Mouse (Mus musculus) left cerebral cortex, adult 2 months (tissue): Measurements from ENCODE around the gene Adam15. TPM values are rescaled to one million over a fixed set of nuclear protein-coding genes. Genes with fewer than 3 reads are reported as not detected.

Experiments
- DNase-seq, 2 experiments: peaks; one replicate each; pipeline ENCODE4 v3.0.0; 2021 to 2022; ENCODE audit warnings: low spot score in 2 of 2, mixed read lengths in 1 of 2; ENCODE audit errors: extremely low spot score in 1 of 2
- H3K27ac ChIP-seq: fragments of 200-600 bp; 2 replicates; pipeline ENCODE4 v1.8.1; 2022
- H3K4me3 ChIP-seq: fragments of 200-600 bp; 2 replicates; pipeline ENCODE4 v1.8.1; 2022
- CTCF ChIP-seq: fragments of 200-600 bp; IDR thresholded peaks from 2 replicates; pipeline ENCODE4 v1.8.1; 2022; ENCODE audit warnings: antibody characterized with exemption, mild to moderate bottlenecking, moderate library complexity
- intact Hi-C: fragments of 180-260 bp; cut with DNase I; formaldehyde crosslinking; loops from one replicate; pipeline ENCODE4 v1.15.1; 2025
- total RNA-seq, 2 experiments: library from RNA; stranded (reverse); gene quantifications; 2 replicates each; pipeline ENCODE4 v1.2.3; 2021

Adam15 gene
- total RNA-seq, 2 experiments from 2014 or later, result 106 to 115 TPM

DNA sequence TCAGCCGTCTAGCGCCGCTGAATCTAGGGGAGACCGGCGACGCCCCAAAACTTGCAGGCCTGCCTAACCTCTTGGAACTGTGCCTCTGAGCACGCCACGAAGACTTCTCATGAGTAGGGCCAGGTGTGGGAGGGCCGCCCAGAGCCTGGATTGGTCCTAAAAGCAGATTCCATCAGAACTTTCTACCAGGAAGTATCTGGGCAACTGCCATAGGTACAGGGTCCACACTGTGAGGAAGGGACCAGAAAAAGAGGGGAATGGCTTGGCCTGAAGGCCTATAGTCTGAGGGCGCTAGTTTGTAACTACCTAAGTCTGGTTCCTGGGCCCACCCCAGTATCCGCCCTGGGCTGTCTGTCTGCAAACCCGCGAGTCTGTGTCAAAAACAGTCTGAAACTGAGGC, 18.2 kb downstream of the Adam15 start:
- Histone ChIP-seq H3K27ac (no peak overlapping the region), H3K4me3 (no peak overlapping the region)
- DNase-seq, result no peak
- intact Hi-C loops, result no loop called here
- no peak for TF ChIP-seq CTCF

DNA sequence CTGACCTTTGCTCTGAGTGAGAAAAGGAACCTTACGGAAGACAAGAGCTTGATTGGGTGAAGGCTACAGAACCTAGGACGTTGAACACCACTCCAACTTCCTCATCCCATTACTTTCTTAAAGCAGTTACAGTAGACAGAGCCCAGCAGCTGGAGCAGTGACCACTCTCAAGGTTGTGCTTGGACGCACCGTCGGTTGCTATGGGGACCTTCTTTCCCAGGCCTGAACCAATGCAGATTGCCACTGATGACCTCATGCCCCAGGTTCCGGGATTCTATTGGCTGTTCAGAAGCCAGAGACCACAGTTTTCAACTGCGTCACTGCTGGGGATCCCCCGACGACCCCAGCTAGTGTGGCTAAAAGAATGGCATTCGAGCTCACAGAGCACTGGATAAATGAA, 18.8 kb downstream of the Adam15 start:
- TF ChIP-seq CTCF, result no peak
- no peak for DNase-seq
- intact Hi-C loops, result no loop called here
- Histone ChIP-seq H3K4me3 (no peak overlapping the region), H3K27ac (no peak overlapping the region)

DNA sequence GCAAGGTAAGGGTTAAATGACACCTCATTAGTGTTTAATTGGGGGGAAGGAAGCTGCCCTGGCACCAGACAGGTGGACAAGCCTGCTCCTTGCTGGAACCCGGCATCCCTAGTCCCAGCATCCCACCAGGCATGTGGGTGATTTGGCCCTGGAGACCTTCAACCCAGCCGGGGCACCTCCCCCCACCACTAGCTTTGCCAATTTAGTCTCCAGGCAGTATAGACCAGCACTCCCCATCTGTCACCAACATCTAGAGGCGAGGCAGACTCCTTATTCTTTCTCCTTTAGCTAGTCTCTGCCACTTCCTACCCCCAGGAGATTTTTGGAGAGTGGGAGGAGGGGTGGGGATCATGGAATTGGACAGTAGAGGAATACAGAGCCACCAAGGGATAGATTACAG, 19.4 kb downstream of the Adam15 start:
- intact Hi-C loops, result no loop called here
- TF ChIP-seq CTCF, result no peak
- DNase-seq, result no peak
- Histone ChIP-seq H3K27ac (no peak overlapping the region), H3K4me3 (no peak overlapping the region)

DNA sequence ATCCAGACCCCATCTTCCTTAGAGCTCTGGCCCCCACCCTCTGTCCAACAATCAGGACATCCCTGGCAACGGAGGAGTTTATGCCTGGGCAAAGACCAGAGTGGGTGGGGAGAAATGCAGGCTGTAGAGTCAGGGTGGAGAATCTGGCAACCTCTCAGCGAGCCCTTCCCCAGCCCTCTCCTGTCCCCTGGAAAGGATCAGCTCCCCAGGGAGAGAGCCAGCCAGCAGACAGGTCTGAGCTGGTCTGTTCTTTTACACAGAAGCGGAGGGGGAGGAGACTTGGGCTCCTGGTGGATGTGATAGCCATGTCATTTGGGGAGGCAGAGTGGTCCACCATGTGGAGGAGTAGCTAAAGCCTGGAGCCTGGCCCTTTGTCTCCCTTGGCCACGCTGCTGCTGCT, 21.2 kb downstream of the Adam15 start:
- TF ChIP-seq CTCF, result no peak
- intact Hi-C loops, result no loop called here
- no peak overlapping the region for H3K27ac ChIP-seq
- H3K4me3 ChIP-seq, result no peak overlapping the region
- DNase-seq, result no peak

DNA sequence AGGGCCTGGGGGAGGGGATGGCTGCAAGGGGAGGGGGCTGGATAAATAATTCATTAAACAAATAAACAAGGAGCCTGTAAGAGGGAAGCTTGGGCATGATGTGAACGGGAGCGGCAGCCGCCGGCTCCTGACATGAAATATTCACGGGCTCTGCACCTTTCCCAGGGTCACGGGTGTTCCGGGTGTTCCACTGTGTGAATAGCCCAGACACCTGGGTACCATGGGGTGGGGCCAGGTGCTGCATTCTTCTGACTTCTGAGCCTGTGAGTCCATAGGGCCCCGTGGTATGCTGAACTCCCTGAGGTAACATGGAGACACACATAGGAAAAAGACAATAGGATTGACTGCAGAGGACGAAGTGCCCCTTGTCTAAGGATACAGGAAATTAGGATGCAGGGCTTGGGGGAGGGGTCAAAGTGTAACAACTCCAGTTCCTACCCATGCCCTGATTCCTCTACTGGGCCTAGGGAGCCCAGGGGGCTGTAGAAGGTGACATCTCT, 22.4 kb downstream of the Adam15 start:
- intact Hi-C loops, result no loop called here
- no peak for TF ChIP-seq CTCF
- DNase-seq, result no peak
- no peak overlapping the region for H3K27ac ChIP-seq
- H3K4me3 ChIP-seq, result no peak overlapping the region

DNA sequence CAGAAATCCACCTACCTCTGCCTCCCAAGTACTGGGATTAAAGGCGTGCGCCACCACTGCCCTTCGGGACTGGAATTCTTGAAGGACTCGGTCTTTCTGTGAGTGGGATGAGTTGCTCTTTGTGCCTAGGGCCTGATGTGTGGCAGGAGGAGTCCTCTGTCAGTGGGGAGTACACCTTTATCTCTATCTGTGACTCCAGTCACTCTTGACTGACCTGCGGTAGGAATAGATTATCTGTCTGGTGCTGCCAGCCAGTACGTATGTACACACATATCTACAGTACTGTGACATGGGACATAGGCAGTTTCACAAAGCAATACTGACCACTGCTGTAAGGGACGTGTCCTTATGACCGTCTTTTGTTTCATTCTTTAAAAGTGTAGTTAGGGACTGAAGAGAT, 23.9 kb downstream of the Adam15 start:
- DNase-seq, result no peak
- TF ChIP-seq CTCF, result no peak
- intact Hi-C loops, result no loop called here
- H3K4me3 ChIP-seq, result no peak overlapping the region
- no peak overlapping the region for H3K27ac ChIP-seq

DNA sequence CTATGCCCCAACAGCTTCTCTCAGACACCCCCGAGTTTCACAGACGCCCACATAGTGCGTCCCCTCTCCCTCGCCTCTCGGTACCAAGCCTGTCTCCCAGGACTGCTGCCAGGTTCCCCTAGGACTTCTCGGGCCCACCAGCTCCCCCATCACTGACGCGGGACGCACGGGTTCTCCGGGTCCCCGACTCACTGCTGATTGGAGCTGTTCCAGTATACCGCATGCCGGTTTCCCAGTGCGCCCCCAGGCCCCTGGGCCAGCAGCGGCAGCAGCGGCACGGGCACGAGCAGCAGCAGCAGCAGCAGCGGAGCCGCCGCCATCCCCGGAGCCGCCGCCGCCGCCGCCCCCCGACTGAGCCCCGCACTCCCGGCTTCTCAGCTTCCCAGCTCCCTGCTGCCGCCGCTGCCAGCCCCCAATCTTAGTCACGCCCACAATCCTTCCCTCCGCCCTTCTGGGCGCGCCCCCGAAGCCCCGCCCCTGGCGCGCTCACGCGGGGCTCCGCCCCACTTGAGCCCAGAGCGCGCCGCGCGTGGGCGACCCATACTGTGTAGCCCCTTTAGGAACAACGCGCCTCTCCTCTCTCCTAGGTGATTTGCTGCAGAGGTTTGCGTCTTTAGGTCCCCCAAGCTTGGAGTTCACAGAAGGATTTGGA, 27.2 kb downstream of the Adam15 start, which contains the start of gene Efna3:
TSS of gene Efna3 (minus strand) at position 452 of the 652 bp plus-strand sequence.
- TF ChIP-seq CTCF, result no peak
- Histone ChIP-seq H3K4me3 (peak within 1 kb of the TSS; percentile 87), H3K27ac (peak within 1 kb of the TSS; percentile 92)
- intact Hi-C loops, result no loop called here
- DNase-seq, result peak; percentile 88 to 89

DNA sequence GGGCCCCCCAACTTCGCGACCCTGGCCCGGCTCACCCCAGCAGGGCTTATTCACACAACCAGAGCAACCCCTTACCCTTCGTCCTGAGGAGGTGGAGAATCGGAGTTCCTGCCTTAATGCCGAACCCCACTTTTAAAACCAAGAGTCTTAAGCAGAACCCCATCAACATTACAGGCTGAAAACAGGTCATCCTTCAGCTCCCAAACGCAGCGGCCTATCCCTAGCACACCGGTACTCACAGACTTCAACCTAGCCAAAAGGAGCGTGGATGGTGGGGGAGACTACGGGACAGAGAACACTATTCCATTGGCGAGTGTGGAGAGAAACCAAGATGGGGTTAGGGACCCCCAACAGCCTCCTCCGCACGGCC, 27.7 kb downstream of the Adam15 start:
- DNase-seq, result no peak
- Histone ChIP-seq H3K27ac (peak overlapping the region; percentile 92), H3K4me3 (peak overlapping the region; percentile 87)
- TF ChIP-seq CTCF, result no peak
- intact Hi-C loops, result no loop called here

DNA sequence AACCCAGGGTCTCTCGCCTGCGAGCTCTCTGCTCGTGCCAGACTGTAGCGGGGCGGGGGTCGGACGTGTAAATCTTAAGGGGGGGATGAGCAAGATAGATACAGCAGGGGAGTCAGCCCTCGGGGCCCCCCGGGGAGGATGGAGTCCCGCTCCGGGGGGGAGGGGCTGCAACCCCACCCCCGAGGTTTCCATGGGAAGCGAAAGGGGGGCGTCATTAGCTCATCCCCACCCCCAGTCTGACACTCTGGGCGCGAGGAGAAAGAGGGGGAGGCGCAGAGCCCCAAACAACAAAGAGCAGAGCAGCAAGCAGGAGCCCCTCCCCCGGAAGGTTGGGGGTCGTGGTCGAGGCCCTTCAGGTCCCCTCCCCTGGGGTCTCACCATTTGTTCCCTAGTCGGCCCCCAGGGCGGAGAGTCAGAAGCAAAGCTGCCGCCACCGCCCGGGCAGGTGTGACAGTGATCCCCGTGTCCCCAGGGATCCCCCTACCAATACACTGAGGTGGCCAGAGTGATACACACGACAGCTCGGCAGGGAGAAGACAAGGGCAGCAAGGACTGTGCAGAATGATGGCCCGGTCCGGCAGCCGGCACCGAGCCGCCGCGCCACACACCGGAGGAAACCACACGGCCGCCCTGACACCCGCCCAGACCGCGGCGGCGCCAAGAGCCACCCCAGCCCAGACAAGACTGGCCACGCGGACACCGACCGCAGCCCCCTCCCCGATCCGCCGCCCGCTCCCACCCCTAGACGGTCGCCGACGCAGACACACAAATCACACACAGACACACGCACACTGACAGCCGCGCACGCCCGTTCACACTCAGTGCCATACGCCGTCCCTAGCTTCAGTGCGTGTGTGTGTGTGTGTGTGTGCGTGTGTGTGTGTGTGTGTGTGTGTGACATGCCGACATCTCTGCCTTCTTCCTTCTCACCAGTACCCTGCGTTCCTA, 28.3 kb downstream of the Adam15 start:
- peak in 1 of 2 experiments; percentile 42 for DNase-seq
- intact Hi-C loops, result no loop called here
- Histone ChIP-seq H3K27ac (peak overlapping the region; percentile 92), H3K4me3 (peak overlapping the region; percentile 87)
- TF ChIP-seq CTCF, result no peak

DNA sequence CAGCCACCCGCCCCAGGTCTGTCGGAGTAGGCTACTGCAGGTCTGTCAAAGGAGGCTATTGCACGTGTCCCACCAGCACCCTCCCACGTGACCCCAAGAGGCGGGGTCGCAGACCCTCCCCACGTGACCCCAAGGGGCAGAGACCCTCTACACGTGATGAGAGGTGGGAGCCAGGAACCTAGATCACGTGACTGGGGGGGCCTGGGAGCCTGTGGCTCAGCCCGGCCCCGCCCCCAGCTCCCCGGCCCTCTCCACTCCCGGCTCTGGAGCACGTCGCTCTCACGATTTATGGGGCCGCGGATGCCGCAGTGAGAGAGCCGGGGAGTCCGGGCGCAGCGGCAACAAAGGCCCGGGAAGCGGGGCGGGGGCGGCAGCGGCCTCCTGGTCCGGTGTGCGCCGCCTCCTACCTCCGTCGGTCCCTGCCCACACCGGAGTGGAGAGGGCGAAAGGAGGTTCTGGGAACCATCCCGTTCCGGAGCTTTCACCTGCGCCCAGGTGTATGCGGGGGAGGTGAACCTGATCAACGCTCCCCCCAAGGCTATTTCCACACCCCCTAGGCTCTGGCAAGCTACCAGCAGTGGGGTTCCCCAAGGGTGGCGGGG, 29.1 kb downstream of the Adam15 start:
- DNase-seq, result peak; percentile 57 to 63
- intact Hi-C loops, result no loop called here
- Histone ChIP-seq H3K27ac (peak overlapping the region; percentile 92), H3K4me3 (peak overlapping the region; percentile 87)
- TF ChIP-seq CTCF, result no peak

DNA sequence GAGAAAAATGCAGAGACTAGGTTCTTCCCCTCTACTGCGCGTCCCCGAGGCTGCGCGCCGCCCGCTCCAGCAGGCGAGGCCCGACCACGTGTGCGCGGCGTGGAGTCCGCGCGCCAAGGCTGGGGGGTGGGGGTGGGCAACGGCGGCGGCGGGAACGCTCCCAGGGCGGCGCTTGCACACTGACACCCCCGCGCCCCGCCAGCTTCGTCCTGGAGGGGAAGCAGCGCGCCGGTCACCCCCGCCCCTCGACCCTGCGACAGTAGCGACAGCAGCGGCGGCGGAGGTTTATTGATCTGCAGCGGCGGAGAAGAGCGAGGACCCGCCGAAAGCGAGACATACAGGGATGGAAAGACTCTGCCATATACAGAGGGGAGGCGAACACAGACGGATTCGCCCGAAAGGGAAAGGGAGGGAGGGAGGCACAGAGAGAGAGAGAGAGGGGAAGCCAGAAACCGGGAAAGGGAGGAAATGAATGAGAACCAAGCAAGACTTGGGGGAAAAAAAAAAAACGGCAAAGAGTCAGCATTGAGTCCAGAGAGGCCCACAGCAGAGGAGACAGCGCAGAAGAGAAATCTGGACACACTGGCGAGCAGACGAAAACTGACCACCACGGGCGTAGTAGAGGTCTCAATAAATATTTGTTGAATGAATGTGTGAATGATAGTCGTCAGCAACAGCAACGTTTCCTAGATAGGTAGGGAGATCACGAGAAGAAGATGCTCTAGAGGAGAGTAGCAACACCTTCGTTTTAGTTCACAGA, 30.0 kb downstream of the Adam15 start:
- peak overlapping the region; percentile 87 for H3K4me3 ChIP-seq
- TF ChIP-seq CTCF, result no peak
- intact Hi-C loops, result loop anchor here (5.0 kb wide), 2 partner anchors 168 to 538 kb away; no protein-coding TSS in a partner anchor
- H3K27ac ChIP-seq, result peak overlapping the region; percentile 92
- peak; percentile 58 to 61 for DNase-seq
